Mouse (Mus musculus): ENCODE data around the gene Hoxc6. TPM values are rescaled to one million over a fixed set of nuclear protein-coding genes. Genes with fewer than 3 reads are reported as not detected.

Hoxc6 gene
- polyA plus RNA-seq, 1 experiment = not detected

- peaks cover 15% of the 10 kb centered on the region for H3K27me3 ChIP-seq (ENCODE audit: control insufficient read depth, insufficient read depth, low read length)
- H3K27ac ChIP-seq (ENCODE audit: insufficient read depth, low read length) = no peak within 1 kb of the TSS
- H3K4me1 ChIP-seq (ENCODE audit: control insufficient read depth, insufficient read depth, insufficient read length) = peaks cover 2% of the 10 kb centered on the region; the same call in 1 of the 2 replicates
- no peak for TF ChIP-seq POLR2A (IDR thresholded peaks at IDR 0.05; ENCODE audit: low read depth, low read length)
- no peak for TF ChIP-seq CTCF (IDR thresholded peaks at IDR 0.05; ENCODE audit: extremely low read depth, insufficient read depth, insufficient read length, insufficient replicate concordance)
- H3K4me3 ChIP-seq (ENCODE audit: extremely low read depth, insufficient read depth, insufficient read length) = no peak within 1 kb of the TSS
- no peaks in the 10 kb centered on the region for H3K36me3 ChIP-seq (ENCODE audit: control insufficient read depth, insufficient read depth, low read length)
- no peak for DNase-seq (ENCODE audit: low read depth in 1 of 2, low spot score in 2 of 2)
- 73% methylated on average over 9 of the region's 9 CpGs for WGBS
These were observed 20.6 kb downstream of the Hoxc6 start, which contains the start of gene Hoxc4 for GRCm38 (mm10) chr15:103018636-103019035. Gene Hoxc4, plus strand, starts transcription at chr15:103018934.

DNA sequence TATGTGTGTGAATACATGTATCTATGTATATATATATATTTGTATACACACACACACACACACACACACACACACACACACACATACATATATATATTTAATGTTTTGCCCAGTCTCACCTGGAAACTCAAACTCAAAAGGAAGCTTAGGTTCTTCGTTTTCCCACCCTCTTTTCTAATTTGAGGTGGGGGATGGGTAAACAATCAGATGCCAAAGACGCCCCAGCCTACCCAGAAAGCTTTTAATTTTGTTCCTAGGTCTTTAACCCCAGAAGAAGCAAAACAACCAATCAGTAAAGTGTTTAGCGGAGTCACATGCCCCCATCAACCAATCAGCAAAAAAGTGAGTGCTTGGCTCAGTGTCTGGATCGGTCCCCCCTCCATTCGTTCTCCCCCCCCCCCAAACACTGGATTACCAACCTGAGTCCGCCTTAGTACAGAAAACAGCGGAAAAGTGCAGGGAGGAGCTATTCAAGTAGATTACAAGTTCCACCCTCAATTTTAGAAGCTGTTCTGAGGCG lies 22.9 kb downstream of the Hoxc6 start:
- Histone ChIP-seq H3K36me3 (ENCODE audit: control insufficient read depth, insufficient read depth, low read length) (no peaks in the 10 kb centered on the region), H3K27ac (ENCODE audit: insufficient read depth, low read length) (no peak overlapping the region), H3K27me3 (ENCODE audit: control insufficient read depth, insufficient read depth, low read length) (peaks cover 2% of the 10 kb centered on the region; the same call in 1 of the 2 replicates), H3K4me3 (ENCODE audit: extremely low read depth, insufficient read depth, insufficient read length) (no peak overlapping the region), H3K4me1 (ENCODE audit: control insufficient read depth, insufficient read depth, insufficient read length) (no peaks in the 10 kb centered on the region)
- no peak for TF ChIP-seq POLR2A (IDR thresholded peaks at IDR 0.05; ENCODE audit: low read depth, low read length)
- no peak for TF ChIP-seq CTCF (IDR thresholded peaks at IDR 0.05; ENCODE audit: extremely low read depth, insufficient read depth, insufficient read length, insufficient replicate concordance)
- 16% methylated on average over 8 of the region's 8 CpGs for WGBS
- no peak for DNase-seq (ENCODE audit: low read depth in 1 of 2, low spot score in 2 of 2)

- peaks cover 6% of the 10 kb centered on the region for H3K27me3 ChIP-seq (ENCODE audit: control insufficient read depth, insufficient read depth, low read length)
- 17% methylated on average over 8 of the region's 8 CpGs for WGBS
- no peak for DNase-seq (ENCODE audit: low read depth in 1 of 2, low spot score in 2 of 2)
- no peak overlapping the region for H3K27ac ChIP-seq (ENCODE audit: insufficient read depth, low read length)
- no peaks in the 10 kb centered on the region for H3K4me1 ChIP-seq (ENCODE audit: control insufficient read depth, insufficient read depth, insufficient read length)
- no peak overlapping the region for H3K4me3 ChIP-seq (ENCODE audit: extremely low read depth, insufficient read depth, insufficient read length)
- no peak for TF ChIP-seq CTCF (IDR thresholded peaks at IDR 0.05; ENCODE audit: extremely low read depth, insufficient read depth, insufficient read length, insufficient replicate concordance)
- no peak for TF ChIP-seq POLR2A (IDR thresholded peaks at IDR 0.05; ENCODE audit: low read depth, low read length)
- H3K36me3 ChIP-seq (ENCODE audit: control insufficient read depth, insufficient read depth, low read length) = no peaks in the 10 kb centered on the region
These were observed 23.5 kb downstream of the Hoxc6 start for GRCm38 (mm10) chr15:103021544-103021943.

GRCm38 (mm10) chr15:103024131-103024530 lies 26.1 kb downstream of the Hoxc6 start:
- DNase-seq (ENCODE audit: low read depth in 1 of 2, low spot score in 2 of 2) = no peak
- peaks cover 16% of the 10 kb centered on the region for H3K27me3 ChIP-seq (ENCODE audit: control insufficient read depth, insufficient read depth, low read length)

DNA sequence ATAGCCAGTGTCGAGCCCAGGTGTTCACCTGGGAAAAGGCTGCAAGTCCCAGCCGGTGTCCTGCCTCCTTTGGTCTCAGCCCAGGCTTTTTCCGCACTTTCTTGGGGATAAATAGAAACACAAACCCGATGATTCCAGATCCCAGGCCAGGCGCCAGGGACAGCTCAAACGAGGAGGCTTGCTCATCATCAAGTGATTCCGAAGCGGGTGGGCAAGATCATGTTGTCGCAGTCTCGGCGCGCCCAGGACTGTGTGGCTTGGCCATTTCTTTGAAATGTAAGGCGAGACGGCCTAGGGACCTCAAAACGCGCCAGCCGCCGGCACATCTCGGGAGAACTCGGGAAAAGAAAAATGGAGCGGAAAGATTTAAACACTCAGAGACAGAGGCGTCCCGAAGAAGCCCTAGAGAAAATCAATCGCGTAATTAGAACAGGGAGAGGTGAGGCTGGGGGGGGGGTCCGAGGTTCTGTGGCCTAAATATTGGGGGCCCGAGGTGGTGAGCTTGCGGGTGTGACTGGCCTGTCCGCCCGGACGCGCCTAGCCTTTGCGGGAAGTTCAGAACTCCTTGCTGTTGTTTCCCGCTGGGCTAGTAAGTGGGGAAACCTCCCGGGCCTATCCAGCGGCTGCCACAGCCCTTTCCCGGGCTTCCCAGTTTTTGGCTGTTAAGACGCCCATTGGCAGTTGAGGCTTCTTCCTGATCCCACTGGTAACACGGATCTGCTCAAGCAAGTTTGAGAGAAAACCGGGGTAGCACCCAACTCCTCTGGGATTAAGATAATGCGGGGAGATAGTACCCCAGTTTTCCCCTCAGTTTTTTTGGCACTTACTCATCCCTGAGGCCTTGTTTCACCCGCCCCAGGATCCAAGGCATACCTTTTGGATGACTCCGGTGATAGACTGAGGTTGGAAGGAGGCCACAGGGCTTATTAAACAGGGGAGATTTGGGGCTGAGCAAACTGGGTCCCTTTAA lies 29.5 kb downstream of the Hoxc6 start:
- no peak for DNase-seq (ENCODE audit: low read depth in 1 of 2, low spot score in 2 of 2)
- peaks cover 18% of the 10 kb centered on the region for H3K27me3 ChIP-seq (ENCODE audit: control insufficient read depth, insufficient read depth, low read length)
- H3K4me1 ChIP-seq (ENCODE audit: control insufficient read depth, insufficient read depth, insufficient read length) = no peaks in the 10 kb centered on the region
- H3K27ac ChIP-seq (ENCODE audit: insufficient read depth, low read length) = no peak overlapping the region
- H3K4me3 ChIP-seq (ENCODE audit: extremely low read depth, insufficient read depth, insufficient read length) = no peak overlapping the region
- 11% methylated on average over 43 of the region's 43 CpGs for WGBS
- no peak for TF ChIP-seq POLR2A (IDR thresholded peaks at IDR 0.05; ENCODE audit: low read depth, low read length)
- TF ChIP-seq CTCF (IDR thresholded peaks at IDR 0.05; ENCODE audit: extremely low read depth, insufficient read depth, insufficient read length, insufficient replicate concordance) = no peak
- H3K36me3 ChIP-seq (ENCODE audit: control insufficient read depth, insufficient read depth, low read length) = no peaks in the 10 kb centered on the region

More at GRCm38 (mm10) chr15:103024131-103024530, 26.1 kb downstream of the Hoxc6 start:
- H3K36me3 ChIP-seq (ENCODE audit: control insufficient read depth, insufficient read depth, low read length) = no peaks in the 10 kb centered on the region
- WGBS = 13% methylated on average over 2 of the region's 2 CpGs
- TF ChIP-seq CTCF (IDR thresholded peaks at IDR 0.05; ENCODE audit: extremely low read depth, insufficient read depth, insufficient read length, insufficient replicate concordance) = no peak
- no peak for TF ChIP-seq POLR2A (IDR thresholded peaks at IDR 0.05; ENCODE audit: low read depth, low read length)
- H3K27ac ChIP-seq (ENCODE audit: insufficient read depth, low read length) = no peak overlapping the region
- H3K4me1 ChIP-seq (ENCODE audit: control insufficient read depth, insufficient read depth, insufficient read length) = no peaks in the 10 kb centered on the region
- no peak overlapping the region for H3K4me3 ChIP-seq (ENCODE audit: extremely low read depth, insufficient read depth, insufficient read length)

- H3K4me3 ChIP-seq (ENCODE audit: extremely low read depth, insufficient read depth, insufficient read length) = no peak overlapping the region
- no peak for DNase-seq (ENCODE audit: low read depth in 1 of 2, low spot score in 2 of 2)
- 59% methylated on average over 9 of the region's 9 CpGs for WGBS
- peaks cover 20% of the 10 kb centered on the region for H3K27me3 ChIP-seq (ENCODE audit: control insufficient read depth, insufficient read depth, low read length)
- H3K27ac ChIP-seq (ENCODE audit: insufficient read depth, low read length) = no peak overlapping the region
- TF ChIP-seq POLR2A (IDR thresholded peaks at IDR 0.05; ENCODE audit: low read depth, low read length) (no peak), CTCF (IDR thresholded peaks at IDR 0.05; ENCODE audit: extremely low read depth, insufficient read depth, insufficient read length, insufficient replicate concordance) (no peak)
- H3K36me3 ChIP-seq (ENCODE audit: control insufficient read depth, insufficient read depth, low read length) = no peaks in the 10 kb centered on the region
- no peaks in the 10 kb centered on the region for H3K4me1 ChIP-seq (ENCODE audit: control insufficient read depth, insufficient read depth, insufficient read length)
These were observed 31.0 kb downstream of the Hoxc6 start for GRCm38 (mm10) chr15:103028916-103029512.
